In genomic region chr19:21787004-21787480, GRCm38 (mm10) we compare ENCODE assay signal across 10 mouse cellular contexts. TPM values are rescaled to one million over a fixed set of nuclear protein-coding genes. Genes with fewer than 3 reads are reported as not detected.
A peak's percentile ranks its signal among the peaks of the same experiment; 100 is the strongest.
DNase-seq lines count a peak whose midpoint lies in the region; ATAC-seq and TF ChIP-seq lines count a peak whose summit lies in the region.
"Had no signal": no experiment of that assay in that cellular context is flagged by ENCODE, and none has a peak within 500 bp of the region (broad histone marks: within the 10 kb centered on the region; RNA-seq: fewer than 3 reads in every experiment).

No protein-coding gene starts in this region.

- H3K36me3 ChIP-seq in CH12.LX (replicated peaks in 1 of 2; ENCODE audit: control insufficient read depth in 1 of 2, insufficient read depth in 1 of 2, low read length in 1 of 2), result peaks cover 0 to 7% of the 10 kb centered on the region in 2 experiments
- H3K36me3 ChIP-seq in forebrain, postnatal 0 days (ENCODE audit: insufficient read depth), result no peaks in the 10 kb centered on the region
- H3K36me3 ChIP-seq in midbrain, embryonic 14.5 days (ENCODE audit: control insufficient read depth, insufficient read depth, low read length), result no peaks in the 10 kb centered on the region
- no peaks in the 10 kb centered on the region for H3K36me3 ChIP-seq in kidney, embryonic 15.5 days
- H3K36me3 ChIP-seq: liver, embryonic 15.5 days had no signal

- TF ChIP-seq CTCF in CH12.LX (conservative IDR thresholded peaks at IDR 0.05 in 1 of 2, IDR thresholded peaks at IDR 0.05 in 1 of 2; ENCODE audit: low read depth in 2 of 2, low read length in 2 of 2), result no peak
- no peak for TF ChIP-seq CTCF in forebrain, postnatal 0 days (IDR thresholded peaks at IDR 0.05; ENCODE audit: low read depth)

- WGBS in forebrain, postnatal 0 days, result 32% methylated on average over 6 of the region's 6 CpGs
- 46% methylated on average over 6 of the region's 6 CpGs for WGBS in midbrain, embryonic 14.5 days
- WGBS in kidney, embryonic 15.5 days, result 85% methylated on average over 6 of the region's 6 CpGs

- no peak overlapping the region for H3K27ac ChIP-seq in CH12.LX (ENCODE audit: insufficient read depth, low read depth)
- H3K27ac ChIP-seq in forebrain, postnatal 0 days (ENCODE audit: low read depth, low read length), result peak overlapping the region; percentile 16
- H3K27ac ChIP-seq in midbrain, embryonic 14.5 days (replicated peaks; ENCODE audit: low read depth, low read length), result peak overlapping the region; percentile 67
- H3K27ac ChIP-seq in kidney, embryonic 15.5 days, result no peak overlapping the region
- H3K27ac ChIP-seq: liver, embryonic 15.5 days had no signal

- peak; percentile 80 for TF ChIP-seq EP300 in CH12.LX (IDR thresholded peaks at IDR 0.05; ENCODE audit: low read length)

- no peaks in the 10 kb centered on the region for H3K9me3 ChIP-seq in CH12.LX (replicated peaks; ENCODE audit: low read length)
- H3K9me3 ChIP-seq in forebrain, postnatal 0 days (ENCODE audit: low read length), result no peaks in the 10 kb centered on the region
- no peaks in the 10 kb centered on the region for H3K9me3 ChIP-seq in midbrain, embryonic 14.5 days (ENCODE audit: control insufficient read depth, low read length)
- no peaks in the 10 kb centered on the region for H3K9me3 ChIP-seq in kidney, embryonic 15.5 days (replicated peaks)
- H3K9me3 ChIP-seq: liver, embryonic 15.5 days had no signal

- TF ChIP-seq RAD21 in CH12.LX (IDR thresholded peaks at IDR 0.05; ENCODE audit: low read depth, low read length), result no peak

- H3K4me2 ChIP-seq in CH12.LX (ENCODE audit: insufficient read depth, low read depth, poor library complexity, severe bottlenecking), result no peak overlapping the region
- no peak overlapping the region for H3K4me2 ChIP-seq in forebrain, postnatal 0 days (ENCODE audit: low read depth)
- H3K4me2 ChIP-seq in midbrain, embryonic 14.5 days (ENCODE audit: low read length), result 0 out of 2 replicates have a peak overlapping the region, but pooled peaks have one; percentile 33
- H3K4me2 ChIP-seq in kidney, embryonic 15.5 days, result no peak overlapping the region
- H3K4me2 ChIP-seq: liver, embryonic 15.5 days had no signal

- peaks cover 6 to 63% of the 10 kb centered on the region in 2 experiments; a peak in 3 of 4 replicates for H3K4me1 ChIP-seq in CH12.LX (ENCODE audit: control insufficient read depth in 1 of 2, insufficient read depth in 2 of 2)
- peaks cover 47% of the 10 kb centered on the region for H3K4me1 ChIP-seq in forebrain, postnatal 0 days (ENCODE audit: insufficient read depth)
- peaks cover 84% of the 10 kb centered on the region for H3K4me1 ChIP-seq in midbrain, embryonic 14.5 days (ENCODE audit: control insufficient read depth, insufficient read depth, low read length)
- H3K4me1 ChIP-seq in kidney, embryonic 15.5 days, result peaks cover 43% of the 10 kb centered on the region

- H3K9ac ChIP-seq in CH12.LX (ENCODE audit: insufficient read depth, low read depth), result no peak overlapping the region
- no peak overlapping the region for H3K9ac ChIP-seq in forebrain, postnatal 0 days
- H3K9ac ChIP-seq in midbrain, embryonic 14.5 days (replicated peaks; ENCODE audit: low read length), result no peak overlapping the region
- H3K9ac ChIP-seq in kidney, embryonic 15.5 days, result no peak overlapping the region
- H3K9ac ChIP-seq: liver, embryonic 15.5 days had no signal

- H3K27me3 ChIP-seq in CH12.LX (replicated peaks), result no peaks in the 10 kb centered on the region
- no peaks in the 10 kb centered on the region for H3K27me3 ChIP-seq in forebrain, postnatal 0 days (ENCODE audit: insufficient read depth, low read length)
- no peaks in the 10 kb centered on the region for H3K27me3 ChIP-seq in midbrain, embryonic 14.5 days (ENCODE audit: control insufficient read depth, insufficient read depth, low read length)
- no peaks in the 10 kb centered on the region for H3K27me3 ChIP-seq in kidney, embryonic 15.5 days
- H3K27me3 ChIP-seq: liver, embryonic 15.5 days had no signal

- TF ChIP-seq POLR2A in CH12.LX (IDR thresholded peaks at IDR 0.05; ENCODE audit: low read depth, low read length), result no peak

- in situ Hi-C loops in CH12.LX (cut with MboI; ENCODE audit: low pct_ligation_motif_present, low pct_unique_long_range_greater_than_20kb, low sequenced_read_pairs), result no loop called here

- peak; percentile 76 for ATAC-seq in frontal cortex, adult (ENCODE audit: low TSS enrichment)
- ATAC-seq in forebrain, postnatal 0 days, result no peak; the same call in 1 of the 2 replicates
- ATAC-seq in midbrain, embryonic 14.5 days (ENCODE audit: low FRiP score, low TSS enrichment), result no peak
- ATAC-seq in kidney, embryonic 15.5 days (replicated peaks; ENCODE audit: low FRiP score), result no peak

- dilution Hi-C loops in CH12.LX (cut with MboI; ENCODE audit: extremely low pct_ligation_motif_present, extremely low pct_unique_long_range_greater_than_20kb, low sequenced_read_pairs), result no loop called here

- no peak for DNase-seq in frontal cortex, postnatal 25 days (ENCODE audit: low spot score in 2 of 2)
- DNase-seq in CH12.LX (ENCODE audit: extremely low read depth), result peak; percentile 80
- no peak for DNase-seq in forebrain, postnatal 0 days
- DNase-seq in midbrain, embryonic 14.5 days, result no peak
- no peak for DNase-seq in kidney, postnatal 25 days
- no peak for DNase-seq in gastrocnemius, postnatal 25 days
- DNase-seq: adrenal gland, postnatal 36 days had no signal

- H3K4me3 ChIP-seq in CH12.LX (replicated peaks in 1 of 3; ENCODE audit: low read depth in 2 of 3, low read length in 2 of 3, poor library complexity in 1 of 3), result no peak overlapping the region
- H3K4me3 ChIP-seq in forebrain, postnatal 0 days (ENCODE audit: low read depth, low read length), result no peak overlapping the region
- no peak overlapping the region for H3K4me3 ChIP-seq in midbrain, embryonic 14.5 days (replicated peaks; ENCODE audit: low read depth, low read length)
- no peak overlapping the region for H3K4me3 ChIP-seq in kidney, embryonic 15.5 days (replicated peaks)
- H3K4me3 ChIP-seq: liver, embryonic 15.5 days had no signal

- no peaks in the 10 kb centered on the region for H3K79me2 ChIP-seq in CH12.LX (replicated peaks; ENCODE audit: control insufficient read depth, extremely low read depth, insufficient read depth, poor library complexity, severe bottlenecking)

TF ChIP-seq in CH12.LX, 34 proteins besides CTCF, POLR2A, EP300 and RAD21 (continues in another document):
- TF ChIP-seq PAX5 (IDR thresholded peaks at IDR 0.05; ENCODE audit: low read length) (no peak), CHD1 (IDR thresholded peaks at IDR 0.05; ENCODE audit: low read depth, low read length) (no peak), E2F4 (IDR thresholded peaks at IDR 0.05; ENCODE audit: insufficient replicate concordance, low read depth, low read length) (no peak), CHD2 (IDR thresholded peaks at IDR 0.05; ENCODE audit: low read length) (no peak), SIN3A (IDR thresholded peaks at IDR 0.05; ENCODE audit: low read length) (no peak; the same call in 1 of the 2 replicates), RCOR1 (conservative IDR thresholded peaks at IDR 0.05; ENCODE audit: low read depth, low read length) (no peak), ZC3H11A (IDR thresholded peaks at IDR 0.05; ENCODE audit: low read depth, low read length) (no peak), MEF2A (IDR thresholded peaks at IDR 0.05; ENCODE audit: borderline replicate concordance, low read depth, low read length) (peak; percentile 65; the same call in 1 of the 2 replicates), ELF1 (IDR thresholded peaks at IDR 0.05; ENCODE audit: low read depth, low read length) (no peak), NRF1 (IDR thresholded peaks at IDR 0.05; ENCODE audit: low read depth, low read length) (no peak), TBP (conservative IDR thresholded peaks at IDR 0.05; ENCODE audit: low read depth, low read length) (no peak), ZKSCAN1 (IDR thresholded peaks at IDR 0.05; ENCODE audit: borderline replicate concordance, low read depth, low read length) (no peak), USF2 (conservative IDR thresholded peaks at IDR 0.05; ENCODE audit: low read depth, low read length) (no peak), MYC (IDR thresholded peaks at IDR 0.05; ENCODE audit: low read depth, low read length) (no peak), BHLHE40 (IDR thresholded peaks at IDR 0.05; ENCODE audit: low read depth, low read length) (peak; percentile 57; the same call in 1 of the 2 replicates), IRF4 (IDR thresholded peaks at IDR 0.05; ENCODE audit: low read depth, low read length) (peak; percentile 66), GABPA (IDR thresholded peaks at IDR 0.05; ENCODE audit: insufficient replicate concordance, low read depth, low read length) (no peak), HCFC1 (IDR thresholded peaks at IDR 0.05; ENCODE audit: low read depth, low read length) (no peak), JUND (conservative IDR thresholded peaks at IDR 0.05; ENCODE audit: low read depth, low read length) (no peak), MAZ (IDR thresholded peaks at IDR 0.05; ENCODE audit: low read depth, low read length) (peak; percentile 79; the same call in 1 of the 2 replicates), MXI1 (IDR thresholded peaks at IDR 0.05; ENCODE audit: low read depth, low read length) (peak; percentile 34; the same call in 1 of the 2 replicates), NELFE (IDR thresholded peaks at IDR 0.05; ENCODE audit: low read depth, low read length) (no peak), POLR2AphosphoS2 (IDR thresholded peaks at IDR 0.05; ENCODE audit: low read depth, low read length) (no peak), KAT2A (IDR thresholded peaks at IDR 0.05; ENCODE audit: insufficient replicate concordance, low read length) (no peak), JUN (IDR thresholded peaks at IDR 0.05; ENCODE audit: insufficient read depth, low read depth, low read length) (peak; percentile 27; the same call in 1 of the 2 replicates), UBTF (IDR thresholded peaks at IDR 0.05; ENCODE audit: low read depth, low read length) (no peak), MAFK (IDR thresholded peaks at IDR 0.05; ENCODE audit: insufficient replicate concordance, low read length) (0 out of 2 replicates have a peak, but pooled peaks have one; percentile 44), TCF12 (IDR thresholded peaks at IDR 0.05; ENCODE audit: low read depth, low read length) (peak; percentile 88)

RNA-seq across cellular contexts. Expression of gene Cemip2, which starts 8.9 kb away (rescaled TPM):
- 7.2 and 8.5 TPM in 2 replicates for total RNA-seq in CH12.LX (2012; rRNA removed)
- 7.9 TPM in 2 replicates for total RNA-seq in CH12.LX (2014; rRNA removed)
- polyA plus RNA-seq in CH12.LX (2012; ENCODE audit: insufficient read length, low read depth), result 6.4 and 7.4 TPM in 2 replicates
- total RNA-seq in forebrain, postnatal 0 days (2014; rRNA removed), result 30.7 and 42.5 TPM in 2 replicates
- 13.4 and 17.4 TPM in 2 replicates for polyA plus RNA-seq in forebrain, postnatal 0 days (2015; fragmentation: Nextera tagmentation; extraction: Ambion mirVana)
- polyA plus RNA-seq in midbrain, embryonic 14.5 days (2014; fragmentation: Nextera tagmentation; extraction: Ambion mirVana), result 32.5 and 53.9 TPM in 2 replicates
- total RNA-seq in gastrocnemius, postnatal 25 days (2021), result 1 to 10 TPM; 5.8 to 7.4 TPM
- 23.8 and 24.5 TPM in 2 replicates for polyA plus RNA-seq in kidney, embryonic 15.5 days (2015; fragmentation: Nextera tagmentation; extraction: Ambion mirVana)

Comparison
In these comparisons a context has a peak if more than half of its experiments do, and no peak if none do; other contexts are left out.
1. H3K27ac ChIP-seq: peak in forebrain, postnatal 0 days (single experiment) and midbrain, embryonic 14.5 days (single experiment); none in CH12.LX (single experiment) and kidney, embryonic 15.5 days (single experiment).